Mouse (Mus musculus) CH12.LX (cell line): Measurements from ENCODE around the gene Atad5. TPM values are rescaled to one million over a fixed set of nuclear protein-coding genes. Genes with fewer than 3 reads are reported as not detected.

Experiments
- DNase-seq: peaks from one replicate; pipeline ENCODE4 v3.0.0-alpha.2; 2013; ENCODE audit errors: extremely low read depth
- H3K27ac ChIP-seq: 2 replicates; pipeline ENCODE4 v1.5.1; 2012; ENCODE audit warnings: low read depth, mild to moderate bottlenecking, control low read depth, moderate library complexity; ENCODE audit not compliant: insufficient read depth
- H3K27me3 ChIP-seq: replicated peaks from 2 replicates; pipeline ENCODE3; 2012; ENCODE audit warnings: inconsistent platforms
- H3K36me3 ChIP-seq, 2 experiments: replicated peaks in 1 of 2; 2 replicates each; pipeline versions ENCODE3 to v1.6.1; 2012; ENCODE audit warnings: inconsistent platforms in 1 of 2, low read length in 1 of 2, mild to moderate bottlenecking in 1 of 2, mixed read lengths in 1 of 2, moderate library complexity in 1 of 2; ENCODE audit not compliant: control insufficient read depth in 1 of 2, insufficient read depth in 1 of 2
- H3K4me1 ChIP-seq, 2 experiments: 2 replicates each; pipeline ENCODE4 v1.6.1; 2012; ENCODE audit warnings: inconsistent platforms in 1 of 2, moderate library complexity in 1 of 2; ENCODE audit not compliant: insufficient read depth in 2 of 2, control insufficient read depth in 1 of 2
- H3K4me2 ChIP-seq: 2 replicates; pipeline ENCODE4 v1.6.1; 2012; ENCODE audit warnings: low read depth, mild to moderate bottlenecking, control low read depth; ENCODE audit not compliant: poor library complexity, insufficient read depth, severe bottlenecking
- H3K4me3 ChIP-seq, 3 experiments: fragments of 150-350 bp in 1 of 3; sonication (generic) in 1 of 3; replicated peaks in 1 of 3; 2 replicates each; pipeline versions ENCODE3 to v1.5.1; 2011 to 2012; ENCODE audit warnings: low read depth in 2 of 3, low read length in 2 of 3, mild to moderate bottlenecking in 2 of 3, moderate library complexity in 2 of 3, control low read depth in 1 of 3, improper control_type of control experiment in 1 of 3, inconsistent platforms in 1 of 3, mixed read lengths in 1 of 3; ENCODE audit not compliant: poor library complexity in 1 of 3
- H3K79me2 ChIP-seq: replicated peaks from 2 replicates; pipeline ENCODE4 v1.6.1; 2012; ENCODE audit warnings: mild to moderate bottlenecking, moderate library complexity; ENCODE audit not compliant: control insufficient read depth, poor library complexity, insufficient read depth, severe bottlenecking; ENCODE audit errors: extremely low read depth
- H3K9ac ChIP-seq: 2 replicates; pipeline ENCODE4 v1.6.1; 2012; ENCODE audit warnings: low read depth, mild to moderate bottlenecking, control low read depth, moderate library complexity; ENCODE audit not compliant: insufficient read depth
- H3K9me3 ChIP-seq: replicated peaks from 2 replicates; pipeline ENCODE3; 2012; ENCODE audit warnings: low read length, inconsistent platforms, mixed read lengths
- BHLHE40 ChIP-seq: IDR thresholded peaks from 2 replicates; pipeline ENCODE4 v1.6.1; 2011; ENCODE audit warnings: mild to moderate bottlenecking, low read depth, low read length, improper control_type of control experiment
- CHD1 ChIP-seq: IDR thresholded peaks from 2 replicates; pipeline ENCODE4 v1.6.1; 2012; ENCODE audit warnings: low read depth, low read length, improper control_type of control experiment, inconsistent platforms
- CHD2 ChIP-seq: IDR thresholded peaks from 2 replicates; pipeline ENCODE4 v1.6.1; 2011; ENCODE audit warnings: low read length, improper control_type of control experiment
- CTCF ChIP-seq, 2 experiments: IDR thresholded peaks in 1 of 2; conservative IDR thresholded peaks in 1 of 2; 2 replicates each; pipeline ENCODE4 v1.5.1; 2011 to 2012; ENCODE audit warnings: low read depth in 2 of 2, low read length in 2 of 2, improper control_type of control experiment in 1 of 2, inconsistent platforms in 1 of 2, mild to moderate bottlenecking in 1 of 2, moderate library complexity in 1 of 2
- E2F4 ChIP-seq: IDR thresholded peaks from 2 replicates; pipeline ENCODE4 v1.6.1; 2011; ENCODE audit warnings: low read depth, low read length, improper control_type of control experiment; ENCODE audit not compliant: insufficient replicate concordance
- ELF1 ChIP-seq: IDR thresholded peaks from 2 replicates; pipeline ENCODE4 v1.6.1; 2014; ENCODE audit warnings: low read depth, mild to moderate bottlenecking, inconsistent platforms, low read length, improper control_type of control experiment
- EP300 ChIP-seq: IDR thresholded peaks from 2 replicates; pipeline ENCODE4 v1.6.1; 2011; ENCODE audit warnings: low read length, improper control_type of control experiment
- ETS1 ChIP-seq: conservative IDR thresholded peaks from 2 replicates; pipeline ENCODE4 v1.6.1; 2012; ENCODE audit warnings: low read depth, mild to moderate bottlenecking, inconsistent platforms, low read length, improper control_type of control experiment, moderate library complexity
- GABPA ChIP-seq: IDR thresholded peaks from 2 replicates; pipeline ENCODE4 v1.6.1; 2012; ENCODE audit warnings: low read depth, low read length, improper control_type of control experiment, inconsistent platforms; ENCODE audit not compliant: insufficient replicate concordance
- HCFC1 ChIP-seq: IDR thresholded peaks from 2 replicates; pipeline ENCODE4 v1.6.1; 2012; ENCODE audit warnings: low read depth, mild to moderate bottlenecking, inconsistent platforms, low read length, improper control_type of control experiment
- IRF4 ChIP-seq: IDR thresholded peaks from 2 replicates; pipeline ENCODE4 v1.6.1; 2014; ENCODE audit warnings: low read depth, mild to moderate bottlenecking, inconsistent platforms, low read length, improper control_type of control experiment
- JUN ChIP-seq: IDR thresholded peaks from 2 replicates; pipeline ENCODE4 v1.6.1; 2011; ENCODE audit warnings: low read depth, mild to moderate bottlenecking, low read length, improper control_type of control experiment, moderate library complexity; ENCODE audit not compliant: insufficient read depth
- JUND ChIP-seq: conservative IDR thresholded peaks from 2 replicates; pipeline ENCODE4 v1.6.1; 2011; ENCODE audit warnings: low read depth, low read length, improper control_type of control experiment
- KAT2A ChIP-seq: IDR thresholded peaks from 2 replicates; pipeline ENCODE4 v1.6.1; 2012; ENCODE audit warnings: low read length, improper control_type of control experiment, inconsistent platforms; ENCODE audit not compliant: insufficient replicate concordance
- MAFK ChIP-seq: IDR thresholded peaks from 2 replicates; pipeline ENCODE4 v1.6.1; 2011; ENCODE audit warnings: low read length, improper control_type of control experiment; ENCODE audit not compliant: insufficient replicate concordance
- MAX ChIP-seq: IDR thresholded peaks from 2 replicates; pipeline ENCODE4 v1.6.1; 2011; ENCODE audit warnings: low read length, improper control_type of control experiment
- MAZ ChIP-seq: IDR thresholded peaks from 2 replicates; pipeline ENCODE4 v1.6.1; 2012; ENCODE audit warnings: low read depth, mild to moderate bottlenecking, inconsistent platforms, low read length, improper control_type of control experiment, moderate library complexity
- MEF2A ChIP-seq: IDR thresholded peaks from 2 replicates; pipeline ENCODE4 v1.6.1; 2014; ENCODE audit warnings: low read depth, mild to moderate bottlenecking, inconsistent platforms, low read length, improper control_type of control experiment, borderline replicate concordance
- MXI1 ChIP-seq: IDR thresholded peaks from 2 replicates; pipeline ENCODE4 v1.6.1; 2011; ENCODE audit warnings: mild to moderate bottlenecking, low read depth, low read length, improper control_type of control experiment
- MYC ChIP-seq: IDR thresholded peaks from 2 replicates; pipeline ENCODE4 v1.6.1; 2011; ENCODE audit warnings: low read depth, mild to moderate bottlenecking, improper control_type of control experiment, low read length
- NELFE ChIP-seq: IDR thresholded peaks from 2 replicates; pipeline ENCODE4 v1.6.1; 2011; ENCODE audit warnings: low read depth, low read length, improper control_type of control experiment
- NRF1 ChIP-seq: IDR thresholded peaks from 2 replicates; pipeline ENCODE4 v1.6.1; 2014; ENCODE audit warnings: low read depth, mild to moderate bottlenecking, inconsistent platforms, low read length, improper control_type of control experiment, moderate library complexity
- PAX5 ChIP-seq: IDR thresholded peaks from 2 replicates; pipeline ENCODE4 v1.6.1; 2012; ENCODE audit warnings: low read length, inconsistent platforms, mixed read lengths
- POLR2A ChIP-seq: IDR thresholded peaks from 2 replicates; pipeline ENCODE4 v1.6.1; 2011; ENCODE audit warnings: low read depth, mild to moderate bottlenecking, improper control_type of control experiment, low read length
- POLR2AphosphoS2 ChIP-seq: IDR thresholded peaks from 2 replicates; pipeline ENCODE4 v1.6.1; 2011; ENCODE audit warnings: low read depth, low read length, improper control_type of control experiment
- RAD21 ChIP-seq: IDR thresholded peaks from 2 replicates; pipeline ENCODE4 v1.6.1; 2011; ENCODE audit warnings: low read depth, mild to moderate bottlenecking, low read length, improper control_type of control experiment, moderate library complexity
- RCOR1 ChIP-seq: conservative IDR thresholded peaks from 2 replicates; pipeline ENCODE4 v1.6.1; 2012; ENCODE audit warnings: low read depth, mild to moderate bottlenecking, inconsistent platforms, low read length, improper control_type of control experiment
- SIN3A ChIP-seq: IDR thresholded peaks from 2 replicates; pipeline ENCODE4 v1.6.1; 2012; ENCODE audit warnings: low read length, improper control_type of control experiment, inconsistent platforms
- SMC3 ChIP-seq: IDR thresholded peaks from 2 replicates; pipeline ENCODE4 v1.6.1; 2011; ENCODE audit warnings: low read depth, low read length, improper control_type of control experiment
- TBP ChIP-seq: conservative IDR thresholded peaks from 2 replicates; pipeline ENCODE4 v1.6.1; 2011; ENCODE audit warnings: low read depth, low read length, improper control_type of control experiment
- TCF12 ChIP-seq: IDR thresholded peaks from 2 replicates; pipeline ENCODE4 v1.6.1; 2014; ENCODE audit warnings: low read depth, mild to moderate bottlenecking, inconsistent platforms, low read length, improper control_type of control experiment
- UBTF ChIP-seq: IDR thresholded peaks from 2 replicates; pipeline ENCODE4 v1.6.1; 2012; ENCODE audit warnings: low read depth, mild to moderate bottlenecking, inconsistent platforms, low read length, improper control_type of control experiment, moderate library complexity
- USF1 ChIP-seq: IDR thresholded peaks from 2 replicates; pipeline ENCODE4 v1.6.1; 2014; ENCODE audit warnings: low read depth, mild to moderate bottlenecking, inconsistent platforms, low read length, improper control_type of control experiment
- USF2 ChIP-seq: conservative IDR thresholded peaks from 2 replicates; pipeline ENCODE4 v1.6.1; 2011; ENCODE audit warnings: low read depth, low read length, improper control_type of control experiment
- ZC3H11A ChIP-seq: IDR thresholded peaks from 2 replicates; pipeline ENCODE4 v1.6.1; 2012; ENCODE audit warnings: low read depth, mild to moderate bottlenecking, inconsistent platforms, low read length, improper control_type of control experiment
- ZKSCAN1 ChIP-seq: IDR thresholded peaks from 2 replicates; pipeline ENCODE4 v1.6.1; 2012; ENCODE audit warnings: low read depth, inconsistent platforms, low read length, improper control_type of control experiment, borderline replicate concordance
- ZMIZ1 ChIP-seq: IDR thresholded peaks from 2 replicates; pipeline ENCODE4 v1.6.1; 2012; ENCODE audit warnings: low read depth, mild to moderate bottlenecking, inconsistent platforms, low read length, improper control_type of control experiment
- ZNF384 ChIP-seq: IDR thresholded peaks from 2 replicates; pipeline ENCODE4 v1.6.1; 2012; ENCODE audit warnings: low read depth, low read length, improper control_type of control experiment, inconsistent platforms
- dilution Hi-C: fragments of 300-500 bp; cut with MboI; formaldehyde crosslinking; loops from 2 replicates; pipeline ENCODE4 v1.14.3; 2020; ENCODE audit warnings: low sequenced_read_pairs; ENCODE audit not compliant: extremely low pct_unique_long_range_greater_than_20kb, extremely low pct_ligation_motif_present
- in situ Hi-C: fragments of 300-500 bp; cut with MboI; formaldehyde crosslinking; loops from 3 replicates; pipeline ENCODE4 v1.14.3; 2019; ENCODE audit warnings: low sequenced_read_pairs, low pct_ligation_motif_present, low pct_unique_long_range_greater_than_20kb, mixed read lengths
- polyA plus RNA-seq: library from polyadenylated mRNA; unstranded; fragments of >175 nt; gene quantifications from 2 replicates; pipeline ENCODE4 v1.2.1, GENCODE M21; 2012; ENCODE audit warnings: low read depth; ENCODE audit not compliant: insufficient read length
- total RNA-seq, 2 experiments: library from RNA; depleted of rRNA; stranded (reverse); fragments of 300-350 nt in 1 of 2; fragments of >200 nt in 1 of 2; gene quantifications; 2 replicates each; pipeline ENCODE4 v1.2.3; 2012 to 2014

Gene Atad5
- total and polyA plus RNA-seq, 3 experiments, result 24.0 to 46.3 (median 35.2) TPM

GRCm38 (mm10) chr11:80183705-80184255 is 94.6 kb downstream of the Atad5 start, which contains the start of gene Rnf135:
Gene Rnf135 (plus strand): TSS chr11:80183851.
- Histone ChIP-seq H3K79me2 (peaks cover 9% of the 10 kb centered on the region), H3K36me3 (peaks cover 5 to 13% of the 10 kb centered on the region in 2 experiments), H3K27ac (peak within 1 kb of the TSS; percentile 78), H3K9me3 (peaks cover 3% of the 10 kb centered on the region), H3K4me3 (peak within 1 kb of the TSS; percentile 81 to 96 (median 93)), H3K9ac (peak within 1 kb of the TSS; percentile 92), H3K4me1 (peaks cover 0 to 26% of the 10 kb centered on the region in 2 experiments; a peak in 2 of 4 replicates), H3K27me3 (no peaks in the 10 kb centered on the region)
- dilution Hi-C loops, result no loop called here
- peak; percentile 93 for DNase-seq
- in situ Hi-C loops, result no loop called here
- TF ChIP-seq ZMIZ1 (peak; percentile 96), TBP (0 out of 2 replicates have a peak, but pooled peaks have one; percentile 1), ZKSCAN1 (no peak), GABPA (no peak), CHD1 (peak; percentile 47; the same call in 1 of the 2 replicates), JUN (no peak), TCF12 (peak; percentile 96), BHLHE40 (0 out of 2 replicates have a peak, but pooled peaks have one; percentile 12), USF1 (no peak), HCFC1 (peak; percentile 70), CHD2 (no peak; the same call in 1 of the 2 replicates), ETS1 (0 out of 2 replicates have a peak, but pooled peaks have one; percentile 23), JUND (no peak), POLR2A (peak; percentile 98), MAZ (peak; percentile 19; the same call in 1 of the 2 replicates), MAX (peak; percentile 52; the same call in 1 of the 2 replicates), UBTF (0 out of 2 replicates have a peak, but pooled peaks have one; percentile 31), MXI1 (peak; percentile 71), MEF2A (peak; percentile 74; the same call in 1 of the 2 replicates), ELF1 (peak; percentile 84), KAT2A (0 out of 2 replicates have a peak, but pooled peaks have one; percentile 48), RCOR1 (0 out of 2 replicates have a peak, but pooled peaks have one; percentile 31), POLR2AphosphoS2 (peak; percentile 93), RAD21 (no peak), USF2 (no peak), PAX5 (no peak), ZNF384 (no peak), NELFE (peak; percentile 98), NRF1 (peak; percentile 56), MAFK (no peak), SIN3A (peak; percentile 91), CTCF (conservative IDR thresholded peaks at IDR 0.05 in 1 of 2, IDR thresholded peaks at IDR 0.05 in 1 of 2; ENCODE audit: low read depth in 2 of 2, low read length in 2 of 2) (no peak), SMC3 (no peak), IRF4 (no peak), MYC (peak; percentile 56), E2F4 (0 out of 2 replicates have a peak, but pooled peaks have one; percentile 18), ZC3H11A (no peak), EP300 (peak; percentile 23; the same call in 1 of the 2 replicates)
- TF ChIP-seq, all 38 proteins: peak for 23
- H3K4me2 ChIP-seq, result peak within 1 kb of the TSS; percentile 60
